Mouse (Mus musculus): ENCODE data around the gene Zfr2.

Zfr2 gene

DNA sequence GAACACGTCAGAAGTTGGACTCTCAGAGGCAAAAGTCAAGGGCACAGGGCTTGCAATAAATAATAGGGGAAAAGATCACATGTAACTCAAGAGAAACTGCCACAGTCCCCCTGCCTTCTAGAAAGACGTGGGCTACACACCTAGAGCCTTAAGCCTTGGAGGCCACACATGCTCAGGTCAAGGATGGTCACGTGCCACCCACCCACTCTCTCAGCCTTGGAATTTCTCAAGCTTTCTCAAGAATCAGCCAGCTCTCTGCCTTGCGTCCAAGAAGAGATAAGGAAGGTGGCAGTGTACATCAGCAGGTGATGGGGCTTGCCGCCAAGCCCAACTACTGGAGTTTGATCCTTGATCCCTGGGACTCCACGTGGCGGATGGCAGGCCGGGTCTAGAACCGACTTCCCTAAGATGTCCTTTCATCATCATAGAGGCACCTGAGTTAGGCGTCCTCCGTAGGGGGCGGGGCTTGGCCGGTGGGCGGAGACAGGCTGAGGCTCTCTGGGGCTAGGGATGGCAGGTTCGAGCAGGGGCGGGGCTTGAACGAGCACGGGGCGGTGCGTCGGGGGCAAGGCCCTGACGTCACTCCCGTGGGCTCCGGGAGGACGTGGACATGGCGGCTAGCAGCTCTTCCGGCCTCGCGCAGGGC lies at the start of gene Zfr2:
Gene Zfr2 (plus strand): TSS at position 576 of the 646 bp plus-strand sequence.
- peak; percentile 89 for DNase-seq (ENCODE audit: low read depth, low spot score)

DNA sequence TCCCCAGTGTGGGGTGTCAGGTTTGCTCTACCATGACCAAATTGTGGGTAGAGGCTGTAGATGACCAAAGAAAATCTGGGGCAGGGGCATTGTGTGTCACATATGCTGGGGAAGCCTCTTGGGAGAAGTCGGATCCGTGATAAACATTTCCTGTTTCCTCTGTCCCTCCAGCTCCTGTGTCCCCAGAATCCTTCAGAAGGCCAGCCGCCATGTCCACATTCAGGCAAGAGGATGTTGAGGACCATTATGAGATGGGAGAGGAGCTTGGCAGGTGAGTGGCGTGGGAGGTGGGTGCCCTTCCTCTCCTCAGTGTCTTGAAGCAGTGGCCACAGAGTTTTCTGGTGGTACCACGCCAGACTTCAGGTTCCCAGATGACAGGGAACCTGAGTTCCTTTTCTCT lies 49.1 kb upstream of the Zfr2 start, which contains the start of gene 4930442H23Rik:
Gene 4930442H23Rik (minus strand): TSS at position 45 of the 400 bp plus-strand sequence.
- no peak for DNase-seq (ENCODE audit: low read depth, low spot score)

DNA sequence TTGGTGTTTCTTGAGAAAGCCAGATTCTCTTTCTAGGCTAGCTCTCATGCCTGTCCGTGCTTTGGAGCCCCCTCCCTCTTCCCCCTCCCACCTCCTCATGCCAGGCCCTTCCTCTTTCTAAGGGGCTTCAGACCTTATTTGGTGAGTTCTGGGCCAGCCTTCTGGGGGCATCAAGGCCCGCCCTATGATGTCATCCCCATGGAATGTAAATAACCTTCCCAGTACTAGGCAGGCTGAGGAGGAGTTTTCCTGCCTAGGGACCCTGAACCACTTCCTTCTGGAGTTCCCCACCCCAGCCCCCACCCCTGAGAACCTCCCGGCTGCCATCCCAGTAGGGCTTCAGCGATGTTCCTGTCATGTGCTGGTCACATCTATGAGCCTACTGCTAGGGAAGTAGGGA lies 48.2 kb upstream of the Zfr2 start:
- peak; percentile 65 for DNase-seq (ENCODE audit: low read depth, low spot score)

DNA sequence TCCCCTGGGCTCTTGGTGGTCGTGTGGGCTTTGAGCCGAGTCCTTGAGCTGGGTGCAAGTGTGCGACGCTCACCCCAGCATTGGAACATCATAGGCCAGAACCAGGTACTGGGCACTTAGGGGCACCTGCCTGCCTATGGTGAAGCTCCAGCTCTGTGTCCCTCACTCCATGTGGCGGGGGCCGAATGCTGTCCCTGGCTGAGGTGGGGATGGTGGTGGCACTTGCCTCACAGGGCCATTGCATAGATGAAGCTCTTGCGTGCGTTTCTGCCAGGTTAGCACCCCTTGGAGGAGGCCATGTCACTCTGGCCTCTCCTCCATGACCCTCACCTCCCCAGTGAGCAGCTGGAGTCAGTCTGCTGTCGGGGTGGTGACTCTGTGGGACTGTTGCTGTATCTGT lies 45.8 kb upstream of the Zfr2 start:
- DNase-seq (ENCODE audit: low read depth, low spot score): no peak

DNA sequence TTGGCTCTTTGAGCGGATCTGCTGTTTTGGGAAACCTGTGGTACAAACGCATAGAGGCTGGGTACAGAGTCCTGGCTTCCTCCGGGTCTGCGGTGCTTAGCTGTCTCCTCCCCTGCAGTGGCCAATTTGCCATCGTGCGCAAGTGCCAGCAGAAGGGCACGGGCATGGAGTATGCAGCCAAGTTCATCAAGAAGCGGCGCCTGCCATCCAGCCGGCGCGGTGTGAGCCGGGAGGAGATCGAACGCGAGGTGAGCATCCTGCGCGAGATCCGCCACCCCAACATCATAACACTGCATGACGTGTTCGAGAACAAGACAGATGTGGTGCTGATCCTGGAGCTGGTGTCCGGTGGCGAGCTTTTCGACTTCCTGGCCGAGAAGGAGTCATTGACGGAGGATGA lies 43.1 kb upstream of the Zfr2 start:
- no peak for DNase-seq (ENCODE audit: low read depth, low spot score)

DNA sequence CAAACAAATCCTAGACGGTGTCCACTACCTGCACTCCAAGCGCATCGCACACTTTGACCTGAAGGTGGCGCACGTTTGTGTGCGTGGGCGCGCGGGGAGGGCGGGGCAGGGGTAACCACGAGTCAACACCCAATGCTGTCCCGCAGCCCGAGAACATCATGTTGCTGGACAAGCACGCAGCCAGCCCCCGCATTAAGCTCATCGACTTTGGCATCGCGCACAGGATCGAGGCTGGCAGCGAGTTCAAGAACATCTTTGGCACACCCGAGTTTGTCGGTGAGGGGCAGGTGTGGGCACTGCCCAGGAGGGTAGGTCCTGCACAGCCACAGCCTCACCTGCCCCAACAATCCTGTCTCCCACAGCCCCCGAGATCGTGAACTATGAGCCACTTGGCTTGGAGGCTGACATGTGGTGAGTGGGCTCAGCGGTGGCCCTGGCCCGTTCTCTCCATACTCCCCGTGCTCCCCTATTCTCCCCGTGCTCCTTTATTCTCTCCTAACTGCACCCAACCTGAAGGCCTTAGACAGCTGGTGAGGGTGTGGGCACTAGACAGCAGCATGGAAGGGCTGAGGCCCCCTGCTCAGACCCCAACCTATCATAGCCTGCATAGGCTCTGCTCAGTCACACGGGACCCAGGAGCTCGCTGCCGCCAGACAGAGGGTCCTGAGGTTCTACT lies 42.6 kb upstream of the Zfr2 start:
- DNase-seq (ENCODE audit: low read depth, low spot score): no peak

DNA sequence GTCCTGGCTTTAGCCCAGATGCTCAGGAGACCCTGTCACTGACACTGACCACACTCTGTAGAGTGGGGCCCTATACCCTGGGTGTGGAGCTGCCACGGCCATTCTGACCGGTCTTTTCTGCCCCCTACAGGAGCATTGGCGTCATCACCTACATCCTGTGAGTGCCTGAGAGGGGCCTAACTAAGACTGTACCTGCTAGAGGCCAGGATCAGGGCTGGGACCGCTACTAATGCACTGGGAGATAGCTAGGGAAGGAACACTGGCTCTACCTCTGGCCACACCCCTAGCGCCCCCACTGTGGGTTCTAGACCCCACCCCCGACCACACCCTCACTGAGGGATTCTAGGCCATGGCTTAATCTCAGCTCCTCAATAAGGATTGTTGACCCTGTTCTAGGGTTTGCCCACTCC lies 42.0 kb upstream of the Zfr2 start:
- no peak for DNase-seq (ENCODE audit: low read depth, low spot score)

DNA sequence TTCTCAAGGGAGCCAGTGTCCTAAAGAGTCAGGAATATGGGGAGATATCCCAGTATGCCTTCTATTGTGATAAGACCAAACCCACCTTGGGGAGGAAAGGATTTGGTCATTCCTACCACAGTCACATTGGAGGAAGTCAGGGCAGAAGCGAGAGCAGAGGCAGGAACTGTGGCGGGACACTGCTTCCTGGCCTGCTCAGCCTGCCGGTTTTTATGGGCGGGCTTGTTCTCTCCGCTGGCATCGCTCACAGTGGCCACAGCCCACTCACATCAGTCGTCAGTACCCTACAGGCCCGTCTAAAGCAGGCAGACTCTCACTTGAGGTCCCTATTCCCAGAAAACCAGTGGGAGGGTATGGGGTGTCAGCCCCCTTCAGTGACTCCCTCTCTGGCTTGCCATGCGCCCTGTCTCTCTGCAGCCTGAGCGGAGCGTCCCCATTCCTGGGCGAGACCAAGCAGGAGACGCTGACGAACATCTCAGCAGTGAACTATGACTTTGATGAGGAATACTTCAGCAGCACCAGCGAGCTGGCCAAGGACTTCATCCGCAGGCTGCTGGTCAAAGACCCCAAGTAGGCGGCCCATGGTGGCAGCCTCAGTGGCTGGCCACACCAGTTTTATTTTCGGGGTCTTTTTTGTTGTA lies 41.5 kb upstream of the Zfr2 start:
- no peak for DNase-seq (ENCODE audit: low read depth, low spot score)

DNA sequence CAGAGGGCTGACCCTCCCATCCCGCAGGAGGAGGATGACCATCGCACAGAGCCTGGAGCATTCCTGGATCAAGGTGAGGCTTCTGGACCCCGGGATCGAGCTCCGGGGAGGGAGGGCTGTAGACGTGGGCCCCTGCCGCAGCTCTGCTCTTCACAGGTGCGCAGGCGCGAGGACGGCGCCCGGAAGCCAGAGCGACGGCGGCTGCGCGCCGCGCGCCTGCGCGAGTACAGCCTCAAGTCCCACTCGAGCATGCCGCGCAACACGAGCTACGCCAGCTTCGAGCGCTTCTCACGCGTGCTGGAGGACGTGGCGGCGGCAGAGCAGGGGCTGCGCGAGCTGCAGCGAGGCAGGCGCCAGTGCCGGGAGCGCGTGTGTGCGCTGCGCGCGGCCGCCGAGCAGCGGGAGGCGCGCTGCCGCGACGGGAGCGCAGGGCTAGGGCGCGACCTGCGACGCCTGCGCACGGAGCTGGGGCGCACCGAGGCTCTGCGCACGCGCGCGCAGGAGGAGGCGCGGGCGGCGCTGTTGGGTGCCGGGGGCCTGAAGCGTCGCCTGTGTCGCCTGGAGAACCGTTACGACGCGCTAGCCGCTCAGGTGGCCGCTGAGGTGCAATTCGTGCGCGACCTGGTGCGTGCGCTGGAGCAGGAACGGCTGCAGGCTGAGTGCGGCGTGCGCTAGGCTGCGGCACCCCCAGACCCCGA lies 40.5 kb upstream of the Zfr2 start:
- DNase-seq (ENCODE audit: low read depth, low spot score): no peak

DNA sequence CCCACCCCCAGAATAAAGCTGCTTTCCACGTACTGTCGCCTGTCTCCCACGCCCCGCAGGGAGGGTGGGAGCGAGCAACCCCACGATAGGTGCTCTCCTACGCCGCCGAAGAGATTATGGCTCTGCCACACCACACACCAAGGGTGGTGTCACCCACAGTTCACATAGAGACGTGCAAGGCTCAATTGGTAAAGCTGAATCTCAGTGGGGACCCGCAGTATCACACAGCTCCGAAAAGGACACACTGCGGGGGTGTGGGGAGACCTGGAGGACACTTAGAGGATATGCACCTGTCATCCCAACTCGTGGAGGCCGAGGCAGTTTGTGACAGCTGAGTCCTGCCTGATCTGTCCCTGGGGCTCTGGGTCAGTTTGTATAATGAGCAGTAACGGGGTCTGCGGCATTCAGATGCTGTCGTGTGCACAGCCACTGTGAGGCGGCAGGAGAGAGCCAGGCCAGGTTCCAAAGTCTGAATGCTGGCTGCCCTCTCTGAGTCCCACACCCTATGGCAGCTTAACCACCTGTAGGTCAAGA lies 39.9 kb upstream of the Zfr2 start:
- no peak for DNase-seq (ENCODE audit: low read depth, low spot score)

DNA sequence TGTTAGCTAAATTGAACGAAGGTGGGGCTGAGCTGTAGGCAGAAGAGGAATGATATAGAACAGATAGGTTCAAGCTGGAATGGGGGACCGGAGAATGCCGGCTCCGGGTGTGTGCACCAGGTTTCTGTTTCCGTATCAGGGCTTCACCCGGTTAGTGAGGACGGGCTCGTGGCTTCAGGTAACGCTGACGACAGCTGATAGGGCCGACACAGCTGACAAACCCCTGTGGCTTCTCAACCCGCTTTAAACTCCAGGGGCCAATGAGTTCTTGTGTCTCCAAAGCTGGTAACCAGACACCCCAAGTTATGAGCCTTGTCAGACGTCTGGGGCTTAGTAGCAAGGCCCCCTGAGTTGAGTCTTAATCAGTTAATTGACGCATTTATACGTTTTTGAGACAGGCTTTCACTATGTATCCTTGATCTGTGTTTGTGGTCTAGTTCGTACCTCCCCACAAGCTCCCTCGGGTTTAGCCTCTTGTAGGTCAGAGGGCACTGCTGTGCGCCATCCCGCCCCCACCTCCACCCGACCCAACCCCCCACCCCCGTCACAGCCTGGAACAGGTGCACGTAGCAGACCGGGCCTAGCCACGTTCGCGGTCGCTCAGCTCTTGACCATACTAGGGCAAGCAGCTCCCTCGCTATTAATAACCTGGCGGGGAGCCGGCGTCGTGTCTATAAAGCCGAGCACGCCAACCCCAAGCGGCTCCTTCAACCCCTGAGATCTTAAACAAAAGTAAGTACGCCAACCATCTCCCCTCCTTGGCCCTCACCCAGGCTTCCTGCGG lies 38.8 kb upstream of the Zfr2 start:
- DNase-seq (ENCODE audit: low read depth, low spot score): no peak

DNA sequence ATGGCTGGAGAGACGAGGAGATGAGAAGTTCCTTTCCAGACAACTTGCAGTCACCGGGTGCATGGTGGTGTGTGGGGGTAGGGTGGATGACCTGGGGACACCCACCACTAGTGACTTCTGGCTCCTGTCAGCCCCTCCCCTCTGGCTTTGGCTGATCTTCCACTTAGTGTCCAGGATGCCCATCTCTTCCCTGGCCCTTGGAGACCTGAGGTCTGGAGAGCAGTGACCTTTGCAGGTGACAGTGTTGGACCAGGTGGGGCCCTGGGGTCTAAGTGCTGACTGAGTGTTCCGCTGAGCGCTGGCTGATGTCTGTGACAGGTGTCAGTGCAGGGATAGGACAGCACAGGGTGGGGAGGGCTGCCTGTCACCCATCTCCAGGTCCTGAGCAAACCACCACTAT lies 37.7 kb upstream of the Zfr2 start:
- no peak for DNase-seq (ENCODE audit: low read depth, low spot score)

DNA sequence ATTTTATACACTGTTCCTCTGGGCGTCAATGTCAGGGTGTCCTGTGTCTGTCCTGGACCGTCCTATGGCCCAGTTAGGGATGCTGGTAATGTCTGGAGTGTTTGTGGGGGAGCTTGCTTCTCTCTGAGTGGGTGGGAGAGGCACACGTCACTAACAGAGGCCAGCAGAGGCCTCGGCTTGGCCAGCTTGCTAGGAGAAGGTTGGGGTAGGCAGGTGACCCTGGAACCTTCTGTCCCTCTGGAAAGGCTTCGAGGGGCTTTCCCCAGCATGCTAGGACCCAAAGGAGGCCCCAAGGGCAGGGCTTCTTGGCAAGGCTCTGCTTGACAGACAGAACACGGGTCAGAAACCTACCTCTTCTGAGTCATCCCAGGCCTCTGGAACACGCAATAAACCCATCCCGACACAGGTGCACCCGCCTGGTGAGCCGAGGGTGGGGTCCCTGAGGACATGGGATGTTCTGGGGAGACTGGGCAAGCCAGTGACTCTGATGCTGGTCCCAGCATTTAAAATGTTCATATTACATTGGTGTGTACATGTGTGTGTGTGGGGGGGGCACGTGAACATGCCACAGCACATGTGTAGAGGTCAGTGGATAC lies 36.4 kb upstream of the Zfr2 start:
- DNase-seq (ENCODE audit: low read depth, low spot score): no peak

DNA sequence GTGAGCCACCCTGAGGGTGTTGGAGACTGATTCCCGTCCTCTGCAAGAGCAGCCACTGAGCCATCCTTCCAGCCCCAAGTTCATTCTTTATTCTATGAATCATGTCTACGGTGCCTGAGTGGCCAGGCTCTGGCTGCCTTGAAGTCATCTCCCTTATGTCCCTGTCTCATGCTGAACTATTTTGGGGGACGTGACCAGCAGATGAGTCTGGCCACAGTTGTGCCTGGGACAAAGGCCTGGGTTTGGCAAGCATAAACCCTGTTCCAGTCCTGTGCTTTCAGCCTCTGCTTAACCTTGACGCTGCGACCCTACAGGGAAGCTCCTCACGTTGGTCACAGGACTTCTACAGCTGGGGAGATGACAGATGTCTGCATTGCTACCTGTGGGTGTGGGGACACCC lies 35.6 kb upstream of the Zfr2 start:
- no peak for DNase-seq (ENCODE audit: low read depth, low spot score)

DNA sequence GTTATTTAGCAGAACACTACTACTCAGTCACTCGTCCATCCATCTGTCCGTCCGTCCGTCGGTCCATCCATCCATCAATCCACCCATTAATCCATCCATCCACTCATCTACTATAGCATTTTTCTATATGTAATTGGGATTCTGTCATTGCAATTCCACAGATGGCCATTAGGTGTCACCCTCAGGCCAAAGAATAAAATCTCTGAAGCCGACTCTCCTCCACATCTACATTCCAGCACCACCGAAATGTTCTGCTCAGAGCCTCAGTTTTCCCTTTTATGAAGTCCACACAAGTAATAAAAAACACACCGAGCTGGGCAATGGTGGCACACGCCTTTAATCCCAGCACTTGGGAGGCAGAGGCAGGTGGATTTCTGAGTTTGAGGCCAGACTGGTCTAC lies 34.7 kb upstream of the Zfr2 start:
- DNase-seq (ENCODE audit: low read depth, low spot score): peak; percentile 84

DNA sequence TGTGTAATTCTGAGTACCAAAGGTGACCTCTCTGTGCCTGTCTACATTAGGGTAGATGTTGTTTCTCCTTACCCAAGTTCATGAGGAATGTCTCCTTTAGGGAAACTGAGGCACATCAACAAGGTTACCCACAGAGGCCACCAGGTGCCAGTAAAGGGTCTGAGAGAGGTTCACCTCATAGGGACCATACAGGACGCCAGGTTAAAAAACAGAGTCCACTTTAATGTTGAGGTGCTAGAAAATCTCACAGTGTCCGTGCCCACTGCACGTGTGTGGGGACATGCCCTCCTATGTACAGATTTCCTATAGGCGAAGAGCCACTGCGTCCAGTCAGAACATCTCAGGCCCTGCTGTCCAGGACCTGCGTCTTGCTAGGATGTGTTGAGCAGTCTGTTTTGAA lies 34.0 kb upstream of the Zfr2 start:
- DNase-seq (ENCODE audit: low read depth, low spot score): no peak

DNA sequence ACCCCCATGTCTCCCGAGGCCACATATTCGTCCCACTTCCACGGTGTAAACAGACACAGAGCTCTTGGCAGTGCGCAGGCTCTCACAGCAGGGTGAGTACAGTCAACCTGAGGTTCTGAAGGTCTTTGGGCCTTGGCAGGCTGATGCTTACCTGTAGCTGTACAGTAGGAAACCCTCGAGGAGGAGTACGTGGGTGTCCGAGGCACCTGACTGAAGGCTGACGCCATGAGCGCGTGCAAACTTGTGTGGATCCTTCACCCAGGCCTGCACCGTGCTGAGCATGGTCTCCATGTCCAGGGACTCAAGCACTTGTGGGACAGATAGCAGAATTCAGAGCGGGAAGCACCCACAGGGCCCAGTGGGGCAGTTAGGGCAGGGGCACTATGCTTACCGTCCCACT lies 32.8 kb upstream of the Zfr2 start:
- no peak for DNase-seq (ENCODE audit: low read depth, low spot score)

DNA sequence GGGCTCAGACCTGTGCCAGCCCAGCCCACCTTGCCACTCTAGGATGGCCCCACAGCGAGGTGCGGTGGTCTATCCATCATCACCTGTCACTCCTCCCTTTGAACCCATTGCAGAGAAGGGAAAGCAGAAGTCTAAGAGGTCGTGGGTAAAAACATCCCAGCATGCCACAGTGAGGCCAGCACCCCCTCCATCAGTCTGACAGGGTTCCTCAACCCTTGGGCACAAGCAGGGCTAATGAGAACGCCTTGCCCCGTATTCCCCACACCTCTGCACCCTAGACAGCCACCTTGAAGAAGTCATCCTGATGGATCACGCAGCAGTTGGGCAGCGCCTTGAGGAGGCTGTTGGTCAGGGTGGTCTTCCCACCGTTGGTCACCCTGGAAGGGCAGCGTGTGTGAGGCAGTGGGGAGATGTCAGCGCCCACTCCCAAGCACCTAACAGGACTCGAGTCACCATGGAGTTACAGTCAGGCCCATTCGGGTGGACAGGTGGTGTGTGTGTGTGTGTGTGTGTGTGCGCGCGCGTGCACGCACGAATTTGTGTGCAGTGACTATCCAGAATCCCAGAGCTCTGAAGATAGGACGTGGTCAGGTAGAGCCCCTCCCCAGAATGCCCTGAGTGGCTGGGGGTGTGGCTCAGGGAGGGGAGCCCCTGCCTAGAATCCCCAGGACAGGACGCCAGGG lies 32.2 kb upstream of the Zfr2 start:
- DNase-seq (ENCODE audit: low read depth, low spot score): no peak

DNA sequence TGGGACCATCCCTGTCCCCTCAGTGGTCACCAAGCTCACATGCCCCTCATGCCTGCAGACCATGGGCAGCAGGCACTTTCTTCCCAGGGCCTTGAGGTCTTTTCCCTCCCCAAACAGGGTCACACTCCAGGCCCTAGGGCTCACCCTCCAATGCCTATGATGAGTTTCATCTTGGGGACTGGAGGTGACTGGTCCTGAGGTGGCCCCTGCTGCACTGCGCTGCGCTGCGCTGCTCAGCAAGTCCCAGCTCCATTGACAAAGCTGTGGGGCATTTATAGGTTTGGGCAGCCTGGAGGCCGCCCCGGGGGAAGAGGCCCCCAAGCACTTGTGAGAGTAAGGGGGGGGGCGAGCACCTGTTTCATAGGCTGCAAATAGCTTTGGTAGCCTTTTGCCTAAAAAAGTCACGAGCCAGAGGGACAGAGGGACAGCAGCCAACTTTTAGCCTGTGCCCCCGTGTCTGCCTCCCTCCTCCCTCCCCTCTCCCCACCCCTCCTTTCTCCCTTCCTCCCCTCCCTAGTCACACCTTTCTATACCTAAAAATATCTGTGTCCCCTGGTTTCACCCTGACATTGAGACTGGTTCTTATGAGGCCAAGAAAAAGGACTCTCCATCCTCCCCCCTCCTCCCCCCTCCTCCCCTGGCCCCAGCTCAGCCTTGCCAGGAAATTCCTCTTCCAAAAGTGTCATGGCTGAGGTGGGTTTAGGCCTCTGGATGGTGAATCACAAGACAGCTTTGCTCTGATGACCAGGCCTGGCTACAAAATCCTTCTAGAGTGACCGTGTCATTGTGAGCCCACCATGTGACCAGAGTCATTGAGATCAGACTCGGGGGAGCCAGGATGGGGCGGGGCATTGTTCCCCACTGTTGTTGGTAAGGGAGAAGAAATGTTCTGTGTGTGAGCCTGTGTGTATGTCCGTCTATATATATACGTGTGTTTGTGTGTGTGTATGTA lies 30.9 kb upstream of the Zfr2 start, which contains the start of gene Nmrk2:
Gene Nmrk2 (minus strand): TSS at position 245 of the 952 bp plus-strand sequence.
- no peak for DNase-seq (ENCODE audit: low read depth, low spot score)
